Mouse (Mus musculus) forebrain, embryonic 13.5 days (tissue): Measurements from ENCODE around the gene Bach2. TPM values are rescaled to one million over a fixed set of nuclear protein-coding genes. Genes with fewer than 3 reads are reported as not detected.

ENCODE experiments used
- ATAC-seq: fragments of 200-750 bp; cut with Nextera tagmentation; 2 replicates; pipeline ENCODE4 v1.8.0; 2017
- H3K27ac ChIP-seq: fragments of 300-500 bp; sonication (generic); 2 replicates; pipeline ENCODE4 v1.5.1; 2015; ENCODE audit warnings: inconsistent platforms, mild to moderate bottlenecking, moderate library complexity
- H3K27me3 ChIP-seq: fragments of 300-500 bp; sonication (generic); 2 replicates; pipeline ENCODE4 v1.6.1; 2015; ENCODE audit warnings: mild to moderate bottlenecking, inconsistent platforms
- H3K36me3 ChIP-seq: fragments of 300-500 bp; sonication (generic); 2 replicates; pipeline ENCODE4 v1.6.1; 2015; ENCODE audit warnings: mild to moderate bottlenecking, inconsistent platforms; ENCODE audit not compliant: poor library complexity, severe bottlenecking
- H3K4me1 ChIP-seq: fragments of 300-500 bp; sonication (generic); 2 replicates; pipeline ENCODE4 v1.6.1; 2015; ENCODE audit warnings: inconsistent platforms
- H3K4me2 ChIP-seq: fragments of 300-500 bp; sonication (generic); 2 replicates; pipeline ENCODE4 v1.6.1; 2015; ENCODE audit warnings: inconsistent platforms, mild to moderate bottlenecking, moderate library complexity
- H3K4me3 ChIP-seq: fragments of 300-500 bp; sonication (generic); 2 replicates; pipeline ENCODE4 v1.5.1; 2015; ENCODE audit warnings: mild to moderate bottlenecking, inconsistent platforms
- H3K9ac ChIP-seq: fragments of 300-500 bp; sonication (generic); 2 replicates; pipeline ENCODE4 v1.6.1; 2015; ENCODE audit warnings: mild to moderate bottlenecking, inconsistent platforms
- H3K9me3 ChIP-seq: fragments of 300-500 bp; sonication (generic); replicated peaks from 2 replicates; pipeline ENCODE4 v1.6.1; 2016; ENCODE audit warnings: inconsistent platforms
- WGBS: fragments of 180-500 bp; shearing (Covaris S2); methylation state at CpG from one replicate; pipeline ENCODE4 v1.1.7; 2015; 5-methylcytosine and 5-hydroxymethylcytosine counted together
- polyA plus RNA-seq: library from polyadenylated mRNA; unstranded; fragments of >200 nt; fragmentation: Nextera tagmentation; extraction: Ambion mirVana; gene quantifications from 2 replicates; pipeline ENCODE4 v1.2.1, GENCODE M21; 2015

Gene Bach2
- polyA plus RNA-seq, 1 experiment from 2014 or later, result 26.2 TPM

- Histone ChIP-seq H3K27me3 (no peaks in the 10 kb centered on the region), H3K4me1 (peaks cover 74% of the 10 kb centered on the region), H3K36me3 (0 out of 2 replicates have a peak, but pooled peaks cover 4% of the 10 kb centered on the region), H3K4me2 (no peak overlapping the region), H3K9me3 (no peaks in the 10 kb centered on the region), H3K9ac (no peak overlapping the region), H3K4me3 (no peak overlapping the region), H3K27ac (0 out of 2 replicates have a peak overlapping the region, but pooled peaks have one; percentile 31)
- ATAC-seq, result no peak
- WGBS, result 76% methylated on average over 12 of the region's 12 CpGs
These were observed 117.5 kb downstream of the Bach2 start for GRCm38 (mm10) chr4:32355935-32356617.

- Histone ChIP-seq H3K36me3 (peaks cover 6% of the 10 kb centered on the region; the same call in 1 of the 2 replicates), H3K4me2 (no peak overlapping the region), H3K4me3 (no peak overlapping the region), H3K27me3 (no peaks in the 10 kb centered on the region), H3K27ac (peak overlapping the region; percentile 62), H3K4me1 (peaks cover 58% of the 10 kb centered on the region), H3K9me3 (no peaks in the 10 kb centered on the region), H3K9ac (0 out of 2 replicates have a peak overlapping the region, but pooled peaks have one; percentile 26)
- ATAC-seq, result no peak
- WGBS, result 57% methylated on average over 12 of the region's 12 CpGs
These were observed 119.5 kb downstream of the Bach2 start for GRCm38 (mm10) chr4:32357996-32358600.

- H3K4me1 ChIP-seq, result peaks cover 59% of the 10 kb centered on the region
- peak overlapping the region; percentile 62 for H3K27ac ChIP-seq
- H3K36me3 ChIP-seq, result peaks cover 6% of the 10 kb centered on the region; the same call in 1 of the 2 replicates
- H3K4me3 ChIP-seq, result no peak overlapping the region
- H3K4me2 ChIP-seq, result peak overlapping the region; percentile 27
- H3K9ac ChIP-seq, result 0 out of 2 replicates have a peak overlapping the region, but pooled peaks have one; percentile 26
- no peaks in the 10 kb centered on the region for H3K9me3 ChIP-seq
- WGBS, result 47% methylated on average over 12 of the region's 12 CpGs
- no peaks in the 10 kb centered on the region for H3K27me3 ChIP-seq
- 0 out of 2 replicates have a peak, but pooled peaks have one; percentile 33 for ATAC-seq
These were observed 120.2 kb downstream of the Bach2 start for GRCm38 (mm10) chr4:32358602-32359464.

GRCm38 (mm10) chr4:32359634-32360033, 121.0 kb downstream of the Bach2 start:
- H3K4me3 ChIP-seq, result no peak overlapping the region
- H3K9me3 ChIP-seq, result no peaks in the 10 kb centered on the region
- H3K27me3 ChIP-seq, result no peaks in the 10 kb centered on the region
- H3K27ac ChIP-seq, result peak overlapping the region; percentile 62
- 19% methylated on average over 3 of the region's 3 CpGs for WGBS
- peaks cover 62% of the 10 kb centered on the region for H3K4me1 ChIP-seq
- H3K9ac ChIP-seq, result 0 out of 2 replicates have a peak overlapping the region, but pooled peaks have one; percentile 16
- peak overlapping the region; percentile 27; the same call in 1 of the 2 replicates for H3K4me2 ChIP-seq
- peaks cover 7% of the 10 kb centered on the region; the same call in 1 of the 2 replicates for H3K36me3 ChIP-seq
- 0 out of 2 replicates have a peak, but pooled peaks have one; percentile 13 for ATAC-seq

DNA sequence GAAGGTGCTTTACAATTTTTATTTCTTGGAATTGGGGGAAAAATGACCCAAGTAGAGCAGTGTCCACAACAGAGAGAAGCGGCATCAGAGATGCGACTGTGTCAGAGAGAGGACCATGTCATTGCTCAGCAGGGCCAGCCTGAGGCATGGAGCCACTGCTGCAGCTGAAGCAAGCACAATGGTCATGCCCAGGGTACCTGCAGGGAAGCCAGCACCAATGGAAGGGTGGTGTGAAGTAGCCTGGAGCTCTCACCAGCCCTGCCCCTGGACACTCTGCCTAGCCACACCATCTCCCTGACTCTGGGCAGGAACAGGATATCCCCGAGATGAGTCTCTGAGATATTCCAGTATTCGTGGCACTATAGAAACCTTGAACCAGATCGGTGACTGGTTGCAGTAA, 121.9 kb downstream of the Bach2 start:
- Histone ChIP-seq H3K27me3 (no peaks in the 10 kb centered on the region), H3K4me3 (no peak overlapping the region), H3K9ac (no peak overlapping the region), H3K4me2 (no peak overlapping the region), H3K36me3 (peaks cover 7% of the 10 kb centered on the region; the same call in 1 of the 2 replicates), H3K9me3 (no peaks in the 10 kb centered on the region), H3K27ac (no peak overlapping the region), H3K4me1 (peaks cover 69% of the 10 kb centered on the region)
- ATAC-seq, result no peak
- WGBS, result 96% methylated on average over 5 of the region's 5 CpGs

DNA sequence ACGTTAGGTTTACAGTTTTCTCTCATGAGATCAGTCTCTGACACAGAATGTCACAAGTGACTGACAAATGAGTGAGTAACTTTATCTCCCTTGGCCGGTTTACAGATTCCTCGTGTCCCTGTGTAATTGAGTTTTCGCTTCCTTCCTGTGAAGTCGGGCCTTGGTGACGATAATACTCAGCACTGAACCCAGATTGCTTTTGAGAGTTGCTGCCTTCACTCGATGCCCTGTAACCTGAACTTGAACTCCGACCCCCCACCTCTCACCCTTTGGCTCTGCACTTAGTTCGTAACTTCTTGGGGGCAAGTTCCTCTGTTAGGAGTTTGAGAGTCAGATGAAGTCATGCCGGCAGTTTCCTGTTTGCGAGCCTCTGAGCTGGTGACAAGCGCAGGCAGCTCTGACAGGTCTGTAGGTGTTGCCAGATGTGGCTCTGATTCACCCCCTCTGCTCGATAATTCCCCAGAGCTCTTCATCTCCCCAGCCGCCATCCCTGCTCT, 124.9 kb downstream of the Bach2 start:
- no peak overlapping the region for H3K9ac ChIP-seq
- H3K36me3 ChIP-seq, result peaks cover 7% of the 10 kb centered on the region; the same call in 1 of the 2 replicates
- H3K27ac ChIP-seq, result peak overlapping the region; percentile 19; the same call in 1 of the 2 replicates
- ATAC-seq, result no peak
- H3K4me2 ChIP-seq, result no peak overlapping the region
- H3K4me1 ChIP-seq, result peaks cover 66% of the 10 kb centered on the region
- H3K27me3 ChIP-seq, result no peaks in the 10 kb centered on the region
- no peak overlapping the region for H3K4me3 ChIP-seq
- WGBS, result 79% methylated on average over 14 of the region's 14 CpGs
- H3K9me3 ChIP-seq, result no peaks in the 10 kb centered on the region

DNA sequence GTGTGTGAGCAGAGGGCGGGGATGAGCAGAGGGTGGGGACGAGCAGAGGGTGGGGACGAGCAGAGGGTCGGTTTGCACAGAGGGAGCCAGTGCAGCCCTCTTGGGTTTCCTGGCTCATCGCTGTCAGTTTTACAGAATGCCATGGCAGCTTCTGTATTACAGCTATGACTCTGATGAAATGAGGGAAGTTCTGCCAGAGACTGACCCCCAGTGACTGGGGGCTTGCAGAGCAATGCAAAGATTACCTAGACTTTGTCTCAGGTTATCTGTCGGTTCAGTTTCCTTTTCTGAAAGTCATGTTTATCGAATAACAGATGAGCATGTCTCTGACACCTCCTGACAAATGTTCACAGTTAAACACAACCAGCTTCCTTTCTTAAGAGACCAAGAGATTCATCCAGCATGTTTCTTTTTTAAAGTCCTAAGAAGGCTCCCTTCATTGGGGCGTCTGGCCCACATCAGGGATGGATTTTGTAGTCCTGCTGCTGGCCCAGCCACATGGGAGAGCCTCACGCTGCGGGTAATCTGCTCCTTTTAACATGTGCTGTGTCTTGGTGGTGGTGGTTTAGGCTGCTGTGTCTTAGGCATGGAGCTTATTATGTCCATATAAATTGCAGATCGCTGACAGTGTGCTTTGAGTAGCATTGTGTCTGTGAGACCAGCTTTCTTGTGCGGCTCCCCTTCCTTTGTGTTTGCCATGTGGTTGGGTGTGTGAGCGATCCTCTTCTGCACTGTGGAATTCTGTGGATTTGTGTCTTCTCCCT, 126.7 kb downstream of the Bach2 start:
- Histone ChIP-seq H3K4me2 (no peak overlapping the region), H3K4me3 (no peak overlapping the region), H3K27ac (peak overlapping the region; percentile 76), H3K27me3 (no peaks in the 10 kb centered on the region), H3K4me1 (peaks cover 68% of the 10 kb centered on the region), H3K9ac (peak overlapping the region; percentile 18), H3K36me3 (peaks cover 7% of the 10 kb centered on the region; the same call in 1 of the 2 replicates), H3K9me3 (no peaks in the 10 kb centered on the region)
- 0 out of 2 replicates have a peak, but pooled peaks have one; percentile 7 for ATAC-seq
- WGBS, result 57% methylated on average over 13 of the region's 13 CpGs

- Histone ChIP-seq H3K9ac (no peak overlapping the region), H3K9me3 (no peaks in the 10 kb centered on the region), H3K4me1 (peaks cover 69% of the 10 kb centered on the region), H3K27me3 (no peaks in the 10 kb centered on the region), H3K36me3 (peaks cover 7% of the 10 kb centered on the region; the same call in 1 of the 2 replicates), H3K4me3 (no peak overlapping the region), H3K4me2 (no peak overlapping the region), H3K27ac (peak overlapping the region; percentile 76; the same call in 1 of the 2 replicates)
- WGBS, result 72% methylated on average over 2 of the region's 2 CpGs
- no peak for ATAC-seq
These were observed 127.6 kb downstream of the Bach2 start for GRCm38 (mm10) chr4:32366176-32366575.

- peak; percentile 29; the same call in 1 of the 2 replicates for ATAC-seq
- H3K4me3 ChIP-seq, result no peak overlapping the region
- H3K36me3 ChIP-seq, result 0 out of 2 replicates have a peak, but pooled peaks cover 4% of the 10 kb centered on the region
- no peak overlapping the region for H3K4me2 ChIP-seq
- WGBS, result 38% methylated on average over 8 of the region's 8 CpGs
- H3K27ac ChIP-seq, result peak overlapping the region; percentile 48; the same call in 1 of the 2 replicates
- peaks cover 85% of the 10 kb centered on the region for H3K4me1 ChIP-seq
- H3K9me3 ChIP-seq, result no peaks in the 10 kb centered on the region
- H3K27me3 ChIP-seq, result no peaks in the 10 kb centered on the region
- H3K9ac ChIP-seq, result no peak overlapping the region
These were observed 129.7 kb downstream of the Bach2 start for GRCm38 (mm10) chr4:32368345-32368744.

DNA sequence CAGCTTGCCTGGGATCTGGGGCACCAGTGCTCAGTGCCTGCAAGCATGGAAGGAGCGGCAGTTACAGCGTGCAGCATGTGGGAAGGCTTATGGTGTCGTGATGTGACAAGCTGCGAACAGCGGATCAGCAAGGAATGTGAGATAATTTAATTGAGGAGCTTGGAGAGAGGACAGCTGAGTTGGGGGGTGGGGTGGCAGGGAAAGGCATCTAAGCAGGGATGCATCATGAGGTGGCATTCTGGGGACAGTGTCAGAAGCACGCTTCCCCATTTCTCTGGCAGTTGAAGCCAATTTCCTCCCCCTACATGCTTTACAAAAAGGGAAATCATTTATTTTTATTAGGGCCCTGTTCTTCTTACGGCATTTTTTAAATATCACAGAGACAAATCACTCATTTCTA, 134.5 kb downstream of the Bach2 start:
- 38% methylated on average over 7 of the region's 7 CpGs for WGBS
- Histone ChIP-seq H3K9ac (peak overlapping the region; percentile 34; the same call in 1 of the 2 replicates), H3K4me1 (peaks cover 85% of the 10 kb centered on the region), H3K36me3 (0 out of 2 replicates have a peak, but pooled peaks cover 4% of the 10 kb centered on the region), H3K4me2 (peak overlapping the region; percentile 27), H3K27me3 (no peaks in the 10 kb centered on the region), H3K9me3 (no peaks in the 10 kb centered on the region), H3K4me3 (no peak overlapping the region), H3K27ac (peak overlapping the region; percentile 78)
- ATAC-seq, result peak; percentile 82

DNA sequence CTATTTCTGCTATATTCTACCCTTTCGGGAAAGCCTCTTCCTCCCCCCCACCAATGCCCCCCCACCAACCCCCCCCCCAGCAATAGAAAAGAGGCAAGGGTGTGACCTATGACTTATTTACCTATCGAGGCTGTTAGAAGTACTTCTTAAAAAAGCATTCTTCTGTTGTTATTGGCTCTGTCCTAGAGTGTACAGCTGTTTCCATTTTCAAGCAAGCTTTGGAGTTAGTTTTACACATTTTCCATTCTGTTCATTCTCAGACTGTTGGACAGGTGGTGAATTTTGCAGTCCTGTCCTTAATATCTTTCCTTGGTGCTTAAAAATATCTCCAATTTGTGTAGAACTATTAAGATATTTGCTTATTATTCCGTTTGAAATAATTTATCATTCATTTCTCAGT, 134.9 kb downstream of the Bach2 start:
- Histone ChIP-seq H3K9ac (no peak overlapping the region), H3K36me3 (0 out of 2 replicates have a peak, but pooled peaks cover 4% of the 10 kb centered on the region), H3K9me3 (no peaks in the 10 kb centered on the region), H3K27ac (peak overlapping the region; percentile 78), H3K4me3 (no peak overlapping the region), H3K4me1 (peaks cover 80% of the 10 kb centered on the region), H3K4me2 (no peak overlapping the region), H3K27me3 (no peaks in the 10 kb centered on the region)
- no peak for ATAC-seq
- WGBS, result 77% methylated on average over 3 of the region's 3 CpGs
